Mouse (Mus musculus): ENCODE results near the gene Urad.

- TF ChIP-seq CTCF (IDR thresholded peaks at IDR 0.05) (peak; percentile 62), EP300 (IDR thresholded peaks at IDR 0.05) (no peak)
Measured at GRCm38 (mm10) chr5:147357536-147357935, 35.3 kb upstream of the Urad start.
